Mouse (Mus musculus): ENCODE results near the gene Alkbh3. TPM values are rescaled to one million over a fixed set of nuclear protein-coding genes. Genes with fewer than 3 reads are reported as not detected.

Gene Alkbh3
- polyA plus RNA-seq, 1 experiment: 164 TPM

- H3K27ac ChIP-seq (ENCODE audit: control insufficient read depth, insufficient read depth, low read depth, low read length): no peak overlapping the region
- H3K4me1 ChIP-seq (ENCODE audit: control insufficient read depth, insufficient read depth, low read length): peaks cover 23% of the 10 kb centered on the region
- no peaks in the 10 kb centered on the region for H3K36me3 ChIP-seq (ENCODE audit: control insufficient read depth, insufficient read depth, low read length)
- no peak for TF ChIP-seq POLR2A (IDR thresholded peaks at IDR 0.05; ENCODE audit: control insufficient read depth, low read depth, low read length)
- TF ChIP-seq CTCF (IDR thresholded peaks at IDR 0.05; ENCODE audit: control insufficient read depth, insufficient read depth, insufficient replicate concordance, low read depth, low read length): no peak
- H3K27me3 ChIP-seq (ENCODE audit: control insufficient read depth, insufficient read depth, low read length): no peaks in the 10 kb centered on the region
- peak overlapping the region; percentile 84 for H3K4me3 ChIP-seq (ENCODE audit: control insufficient read depth, low read depth, low read length)
Observed at GRCm38 (mm10) chr2:93954781-93955578, 55.6 kb downstream of the Alkbh3 start.

GRCm38 (mm10) chr2:93953726-93954125 lies 56.9 kb downstream of the Alkbh3 start:
- Histone ChIP-seq H3K36me3 (ENCODE audit: control insufficient read depth, insufficient read depth, low read length) (no peaks in the 10 kb centered on the region), H3K27ac (ENCODE audit: control insufficient read depth, insufficient read depth, low read depth, low read length) (no peak overlapping the region), H3K4me3 (ENCODE audit: control insufficient read depth, low read depth, low read length) (no peak overlapping the region), H3K4me1 (ENCODE audit: control insufficient read depth, insufficient read depth, low read length) (peaks cover 23% of the 10 kb centered on the region), H3K27me3 (ENCODE audit: control insufficient read depth, insufficient read depth, low read length) (no peaks in the 10 kb centered on the region)
- TF ChIP-seq CTCF (IDR thresholded peaks at IDR 0.05; ENCODE audit: control insufficient read depth, insufficient read depth, insufficient replicate concordance, low read depth, low read length): no peak
- TF ChIP-seq POLR2A (IDR thresholded peaks at IDR 0.05; ENCODE audit: control insufficient read depth, low read depth, low read length): no peak

- no peaks in the 10 kb centered on the region for H3K27me3 ChIP-seq (ENCODE audit: control insufficient read depth, insufficient read depth, low read length)
- H3K4me1 ChIP-seq (ENCODE audit: control insufficient read depth, insufficient read depth, low read length): no peaks in the 10 kb centered on the region
- H3K36me3 ChIP-seq (ENCODE audit: control insufficient read depth, insufficient read depth, low read length): no peaks in the 10 kb centered on the region
- TF ChIP-seq POLR2A (IDR thresholded peaks at IDR 0.05; ENCODE audit: control insufficient read depth, low read depth, low read length): no peak
- no peak overlapping the region for H3K4me3 ChIP-seq (ENCODE audit: control insufficient read depth, low read depth, low read length)
- no peak overlapping the region for H3K27ac ChIP-seq (ENCODE audit: control insufficient read depth, insufficient read depth, low read depth, low read length)
Observed at GRCm38 (mm10) chr2:93946976-93947375, 63.6 kb downstream of the Alkbh3 start.

- H3K27ac ChIP-seq (ENCODE audit: control insufficient read depth, insufficient read depth, low read depth, low read length): no peak overlapping the region
- no peak overlapping the region for H3K4me3 ChIP-seq (ENCODE audit: control insufficient read depth, low read depth, low read length)
- TF ChIP-seq POLR2A (IDR thresholded peaks at IDR 0.05; ENCODE audit: control insufficient read depth, low read depth, low read length) (no peak), CTCF (IDR thresholded peaks at IDR 0.05; ENCODE audit: control insufficient read depth, insufficient read depth, insufficient replicate concordance, low read depth, low read length) (no peak)
- H3K36me3 ChIP-seq (ENCODE audit: control insufficient read depth, insufficient read depth, low read length): no peaks in the 10 kb centered on the region
- H3K4me1 ChIP-seq (ENCODE audit: control insufficient read depth, insufficient read depth, low read length): no peaks in the 10 kb centered on the region
- H3K27me3 ChIP-seq (ENCODE audit: control insufficient read depth, insufficient read depth, low read length): no peaks in the 10 kb centered on the region
Observed at GRCm38 (mm10) chr2:93944855-93945254, 65.8 kb downstream of the Alkbh3 start.

- Histone ChIP-seq H3K36me3 (ENCODE audit: control insufficient read depth, insufficient read depth, low read length) (no peaks in the 10 kb centered on the region), H3K4me1 (ENCODE audit: control insufficient read depth, insufficient read depth, low read length) (no peaks in the 10 kb centered on the region), H3K27ac (ENCODE audit: control insufficient read depth, insufficient read depth, low read depth, low read length) (no peak overlapping the region), H3K27me3 (ENCODE audit: control insufficient read depth, insufficient read depth, low read length) (no peaks in the 10 kb centered on the region), H3K4me3 (ENCODE audit: control insufficient read depth, low read depth, low read length) (no peak overlapping the region)
- TF ChIP-seq CTCF (IDR thresholded peaks at IDR 0.05; ENCODE audit: control insufficient read depth, insufficient read depth, insufficient replicate concordance, low read depth, low read length) (peak; percentile 37; the same call in 1 of the 2 replicates), POLR2A (IDR thresholded peaks at IDR 0.05; ENCODE audit: control insufficient read depth, low read depth, low read length) (no peak)
Observed at GRCm38 (mm10) chr2:93944099-93944498, 66.5 kb downstream of the Alkbh3 start.

GRCm38 (mm10) chr2:93941670-93942069 lies 68.9 kb downstream of the Alkbh3 start:
- no peak for TF ChIP-seq POLR2A (IDR thresholded peaks at IDR 0.05; ENCODE audit: control insufficient read depth, low read depth, low read length)
- TF ChIP-seq CTCF (IDR thresholded peaks at IDR 0.05; ENCODE audit: control insufficient read depth, insufficient read depth, insufficient replicate concordance, low read depth, low read length): no peak
- H3K4me3 ChIP-seq (ENCODE audit: control insufficient read depth, low read depth, low read length): no peak overlapping the region
- no peaks in the 10 kb centered on the region for H3K27me3 ChIP-seq (ENCODE audit: control insufficient read depth, insufficient read depth, low read length)
- H3K36me3 ChIP-seq (ENCODE audit: control insufficient read depth, insufficient read depth, low read length): no peaks in the 10 kb centered on the region
- no peak overlapping the region for H3K27ac ChIP-seq (ENCODE audit: control insufficient read depth, insufficient read depth, low read depth, low read length)
- no peaks in the 10 kb centered on the region for H3K4me1 ChIP-seq (ENCODE audit: control insufficient read depth, insufficient read depth, low read length)

- H3K36me3 ChIP-seq (ENCODE audit: control insufficient read depth, insufficient read depth, low read length): no peaks in the 10 kb centered on the region
- no peaks in the 10 kb centered on the region for H3K27me3 ChIP-seq (ENCODE audit: control insufficient read depth, insufficient read depth, low read length)
- H3K4me3 ChIP-seq (ENCODE audit: control insufficient read depth, low read depth, low read length): no peak overlapping the region
- H3K4me1 ChIP-seq (ENCODE audit: control insufficient read depth, insufficient read depth, low read length): no peaks in the 10 kb centered on the region
- TF ChIP-seq CTCF (IDR thresholded peaks at IDR 0.05; ENCODE audit: control insufficient read depth, insufficient read depth, insufficient replicate concordance, low read depth, low read length) (no peak), POLR2A (IDR thresholded peaks at IDR 0.05; ENCODE audit: control insufficient read depth, low read depth, low read length) (no peak)
- no peak overlapping the region for H3K27ac ChIP-seq (ENCODE audit: control insufficient read depth, insufficient read depth, low read depth, low read length)
Observed at GRCm38 (mm10) chr2:93938534-93938933, 72.1 kb downstream of the Alkbh3 start.

Other genes with a start within 250 kb of the Alkbh3 start
- gene Ext2, start 188.2 kb downstream of the Alkbh3 start, polyA plus RNA-seq (2012; rRNA removed): 15.5 and 17.6 TPM in 2 replicates
- gene Accs, start 160.9 kb downstream of the Alkbh3 start, polyA plus RNA-seq (2012; rRNA removed): 2.5 and 2.6 TPM in 2 replicates
- 0.18 TPM in 1 of 2 replicates, not detected in the other for gene Accsl, start 141.7 kb downstream of the Alkbh3 start, polyA plus RNA-seq (2012; rRNA removed)
- 7.6 and 8.3 TPM in 2 replicates for gene Gm13889, start 53.6 kb downstream of the Alkbh3 start, polyA plus RNA-seq (2012; rRNA removed)
- not detected in 2 replicates for gene Gm27027, start 14.5 kb downstream of the Alkbh3 start, polyA plus RNA-seq (2012; rRNA removed)
- gene Hsd17b12, start 147.2 kb upstream of the Alkbh3 start, polyA plus RNA-seq (2012; rRNA removed): 7.3 and 8.0 TPM in 2 replicates